Mouse (Mus musculus): ENCODE measurements around the gene Zswim1. TPM values are rescaled to one million over a fixed set of nuclear protein-coding genes. Genes with fewer than 3 reads are reported as not detected.

The Zswim1 gene
- total RNA-seq (2023), result 10 to 100 TPM; 11.1 to 11.2 TPM

GRCm38 (mm10) chr2:164822636-164823165 is at the start of gene Zswim1:
Gene Zswim1, plus strand, starts transcription at chr2:164822686.

GRCm38 (mm10) chr2:164779481-164780086 is 42.9 kb upstream of the Zswim1 start, which contains the start of gene Tnnc2:
Gene Tnnc2, minus strand, starts transcription at chr2:164779967.

GRCm38 (mm10) chr2:164785481-164786387 is 36.8 kb upstream of the Zswim1 start, which contains the start of gene Snx21:
Gene Snx21, plus strand, starts transcription at chr2:164785823.

GRCm38 (mm10) chr2:164804533-164805331 is 17.8 kb upstream of the Zswim1 start, which contains the start of the genes Acot8 and Zswim3:
Gene Acot8, minus strand, starts transcription at chr2:164804882.
Gene Zswim3, plus strand, starts transcription at chr2:164805098.

GRCm38 (mm10) chr2:164828437-164828836 is 6.0 kb downstream of the Zswim1 start, which contains the start of gene Spata25:
Gene Spata25, minus strand, starts transcription at chr2:164828537.

GRCm38 (mm10) chr2:164832748-164833301 is 10.3 kb downstream of the Zswim1 start, which contains the start of gene Ctsa:
Gene Ctsa, plus strand, starts transcription at chr2:164832873.

GRCm38 (mm10) chr2:164833314-164833959 is 11.0 kb downstream of the Zswim1 start, which contains the start of gene Neurl2:
Gene Neurl2, minus strand, starts transcription at chr2:164833456.

GRCm38 (mm10) chr2:164857101-164857821 is 34.8 kb downstream of the Zswim1 start, which contains the start of gene Pltp:
Gene Pltp, minus strand, starts transcription at chr2:164857711.

Other genes with a start within 250 kb of the Zswim1 start
- not detected for gene Spint3, start 249.2 kb upstream of the Zswim1 start, total RNA-seq (2023)
- not detected for gene Wfdc6a, start 237.2 kb upstream of the Zswim1 start, total RNA-seq (2023)
- gene Eppin, start 229.1 kb upstream of the Zswim1 start, total RNA-seq (2023), result not detected
- not detected for gene Wfdc6b, start 209.2 kb upstream of the Zswim1 start, total RNA-seq (2023)
- not detected for gene Wfdc8, start 209.1 kb upstream of the Zswim1 start, total RNA-seq (2023)
- gene Wfdc16, start 183.9 kb upstream of the Zswim1 start, total RNA-seq (2023), result not detected
- not detected for gene Wfdc10, start 166.6 kb upstream of the Zswim1 start, total RNA-seq (2023)
- not detected for gene Wfdc9, start 166.1 kb upstream of the Zswim1 start, total RNA-seq (2023)
- gene Wfdc11, start 148.6 kb upstream of the Zswim1 start, total RNA-seq (2023), result not detected
- not detected for gene Wfdc13, start 137.6 kb upstream of the Zswim1 start, total RNA-seq (2023)
- gene Spint4, start 124.2 kb upstream of the Zswim1 start, total RNA-seq (2023), result not detected
- gene Spint5, start 107.4 kb upstream of the Zswim1 start, total RNA-seq (2023), result not detected
- under 1 TPM in 1 of 2 experiments, not detected in 1; 0.36 TPM for gene Wfdc3, start 76.8 kb upstream of the Zswim1 start, total RNA-seq (2023)
- gene Dnttip1, start 76.7 kb upstream of the Zswim1 start, total RNA-seq (2023), result 10 to 100 TPM; 41.7 to 46.9 TPM
- 1 to 10 TPM; 2.9 to 9.5 TPM for gene Ube2c, start 52.8 kb upstream of the Zswim1 start, total RNA-seq (2023)
- gene Tnnc2, start 42.7 kb upstream of the Zswim1 start, total RNA-seq (2023), result not detected
- gene Snx21, start 36.9 kb upstream of the Zswim1 start, total RNA-seq (2023), result under 1 TPM; 0.33 to 0.96 TPM
- gene Acot8, start 17.8 kb upstream of the Zswim1 start, total RNA-seq (2023), result 10 to 100 TPM; 51.6 to 59.8 TPM
- gene Zswim3, start 17.6 kb upstream of the Zswim1 start, total RNA-seq (2023), result 1 to 10 TPM; 3.4 to 3.6 TPM
- not detected for gene Spata25, start 5.9 kb downstream of the Zswim1 start, total RNA-seq (2023)
- 100 to 1,000 TPM; 118 to 128 TPM for gene Ctsa, start 10.2 kb downstream of the Zswim1 start, total RNA-seq (2023)
- gene Neurl2, start 10.8 kb downstream of the Zswim1 start, total RNA-seq (2023), result 1 to 10 TPM; 1.1 to 1.7 TPM
- gene Pltp, start 35.0 kb downstream of the Zswim1 start, total RNA-seq (2023), result 1 to 10 TPM; 5.7 to 6.9 TPM
- gene Pcif1, start 56.6 kb downstream of the Zswim1 start, total RNA-seq (2023), result 100 to 1,000 TPM in 1 of 2 experiments, 10 to 100 TPM in 1; 83.5 to 104 TPM
- gene Zfp335, start 89.1 kb downstream of the Zswim1 start, total RNA-seq (2023), result 10 to 100 TPM; 55.6 to 55.9 TPM
- 1 to 10 TPM; 3.8 to 4.2 TPM for gene Mmp9, start 118.1 kb downstream of the Zswim1 start, total RNA-seq (2023)
- 1 to 10 TPM in 1 of 2 experiments, under 1 TPM in 1; 0.68 to 1.4 TPM for gene Slc12a5, start 138.1 kb downstream of the Zswim1 start, total RNA-seq (2023)
- 10 to 100 TPM; 42.9 to 45.8 TPM for gene Ncoa5, start 212.2 kb downstream of the Zswim1 start, total RNA-seq (2023)
- gene Cd40, start 232.9 kb downstream of the Zswim1 start, total RNA-seq (2023), result under 1 TPM in 1 of 2 experiments, not detected in 1; 0.55 TPM

Data from T-cell, adult 66 days (primary cell).